Mouse (Mus musculus) testis, adult 2 months (tissue): ENCODE data around the gene 1700019N19Rik. TPM values are rescaled to one million over a fixed set of nuclear protein-coding genes. Genes with fewer than 3 reads are reported as not detected.
A peak's percentile ranks its signal among the peaks of the same experiment; 100 is the strongest.

Source experiments
- H3K27ac ChIP-seq: fragments of 200-500 bp; 2 replicates; pipeline ENCODE4 v1.5.1; 2012; ENCODE audit warnings: low read depth, low read length; ENCODE audit not compliant: control insufficient read depth, insufficient read depth
- H3K27me3 ChIP-seq: fragments of 200-500 bp; 2 replicates; pipeline ENCODE4 v1.6.1; 2012; ENCODE audit warnings: mild to moderate bottlenecking, low read length, moderate library complexity; ENCODE audit not compliant: control insufficient read depth, insufficient read depth
- H3K36me3 ChIP-seq: fragments of 200-500 bp; 2 replicates; pipeline ENCODE4 v1.6.1; 2012; ENCODE audit warnings: mild to moderate bottlenecking, low read length; ENCODE audit not compliant: control insufficient read depth, insufficient read depth
- H3K4me1 ChIP-seq: fragments of 200-500 bp; 2 replicates; pipeline ENCODE4 v1.6.1; 2012; ENCODE audit warnings: low read length; ENCODE audit not compliant: control insufficient read depth, insufficient read depth
- H3K4me3 ChIP-seq: fragments of 200-500 bp; 2 replicates; pipeline ENCODE4 v1.5.1; 2012; ENCODE audit warnings: low read depth, mild to moderate bottlenecking, low read length, moderate library complexity, mixed read lengths; ENCODE audit not compliant: control insufficient read depth
- CTCF ChIP-seq: fragments of 200-500 bp; IDR thresholded peaks from 2 replicates; pipeline ENCODE4 v1.5.1; 2012; ENCODE audit warnings: low read depth, mild to moderate bottlenecking, inconsistent platforms, low read length, moderate library complexity; ENCODE audit not compliant: control insufficient read depth, insufficient read depth, insufficient replicate concordance
- POLR2A ChIP-seq: fragments of 200-500 bp; IDR thresholded peaks from 2 replicates; pipeline ENCODE4 v1.6.1; 2012; ENCODE audit warnings: low read depth, mild to moderate bottlenecking, inconsistent platforms, low read length, moderate library complexity; ENCODE audit not compliant: control insufficient read depth
- polyA plus RNA-seq: library from polyadenylated mRNA; depleted of rRNA; stranded (reverse); fragments of >200 nt; gene quantifications from 2 replicates; pipeline ENCODE4 v1.2.3, GENCODE M21; 2012

1700019N19Rik gene
- polyA plus RNA-seq, 1 experiment, result 599 TPM

- H3K27me3 ChIP-seq, result no peaks in the 10 kb centered on the region
- H3K27ac ChIP-seq, result no peak overlapping the region
- no peaks in the 10 kb centered on the region for H3K36me3 ChIP-seq
- H3K4me1 ChIP-seq, result 0 out of 2 replicates have a peak, but pooled peaks cover 2% of the 10 kb centered on the region
- TF ChIP-seq CTCF (no peak), POLR2A (no peak)
- no peak overlapping the region for H3K4me3 ChIP-seq
Observed at GRCm38 (mm10) chr19:58767329-58767728, 26.9 kb downstream of the 1700019N19Rik start.

GRCm38 (mm10) chr19:58762848-58763541 is 31.3 kb downstream of the 1700019N19Rik start:
- H3K4me3 ChIP-seq, result no peak overlapping the region
- no peaks in the 10 kb centered on the region for H3K36me3 ChIP-seq
- no peak overlapping the region for H3K27ac ChIP-seq
- peaks cover 4% of the 10 kb centered on the region for H3K4me1 ChIP-seq
- peak; percentile 83; the same call in 1 of the 2 replicates for TF ChIP-seq CTCF
- no peak for TF ChIP-seq POLR2A
- no peaks in the 10 kb centered on the region for H3K27me3 ChIP-seq

- Histone ChIP-seq H3K27ac (no peak overlapping the region), H3K27me3 (no peaks in the 10 kb centered on the region), H3K36me3 (no peaks in the 10 kb centered on the region), H3K4me3 (no peak overlapping the region), H3K4me1 (peaks cover 4% of the 10 kb centered on the region)
- no peak for TF ChIP-seq CTCF
Observed at GRCm38 (mm10) chr19:58762316-58762715, 31.9 kb downstream of the 1700019N19Rik start.

- no peak within 1 kb of the TSS for H3K27ac ChIP-seq
- no peaks in the 10 kb centered on the region for H3K36me3 ChIP-seq
- peaks cover 4% of the 10 kb centered on the region for H3K4me1 ChIP-seq
- no peak for TF ChIP-seq CTCF
- H3K27me3 ChIP-seq, result no peaks in the 10 kb centered on the region
- H3K4me3 ChIP-seq, result peak within 1 kb of the TSS; percentile 58
Observed at GRCm38 (mm10) chr19:58759423-58759822, 34.8 kb downstream of the 1700019N19Rik start, which contains the start of gene Pnliprp2. TSS of gene Pnliprp2 (plus strand) at chr19:58759719.

- Histone ChIP-seq H3K27ac (no peak overlapping the region), H3K36me3 (no peaks in the 10 kb centered on the region)
Observed at GRCm38 (mm10) chr19:58758871-58759270, 35.4 kb downstream of the 1700019N19Rik start.

GRCm38 (mm10) chr19:58751504-58751903 is 42.8 kb downstream of the 1700019N19Rik start:
- H3K36me3 ChIP-seq, result no peaks in the 10 kb centered on the region
- TF ChIP-seq CTCF (no peak), POLR2A (no peak)
- peak overlapping the region; percentile 60 for H3K27ac ChIP-seq
- H3K4me1 ChIP-seq, result no peaks in the 10 kb centered on the region
- H3K4me3 ChIP-seq, result peak overlapping the region; percentile 74
- no peaks in the 10 kb centered on the region for H3K27me3 ChIP-seq

More at GRCm38 (mm10) chr19:58758871-58759270, 35.4 kb downstream of the 1700019N19Rik start:
- Histone ChIP-seq H3K4me3 (peak overlapping the region; percentile 39; the same call in 1 of the 2 replicates), H3K27me3 (no peaks in the 10 kb centered on the region), H3K4me1 (peaks cover 4% of the 10 kb centered on the region)
- TF ChIP-seq POLR2A (no peak), CTCF (no peak)

GRCm38 (mm10) chr19:58750822-58751221 is 43.4 kb downstream of the 1700019N19Rik start:
- H3K36me3 ChIP-seq, result no peaks in the 10 kb centered on the region
- H3K4me3 ChIP-seq, result no peak overlapping the region; the same call in 1 of the 2 replicates
- H3K27me3 ChIP-seq, result no peaks in the 10 kb centered on the region
- TF ChIP-seq CTCF, result no peak
- H3K27ac ChIP-seq, result no peak overlapping the region
- no peaks in the 10 kb centered on the region for H3K4me1 ChIP-seq
